Mouse (Mus musculus): ENCODE measurements around the gene Gm45711. TPM values are rescaled to one million over a fixed set of nuclear protein-coding genes. Genes with fewer than 3 reads are reported as not detected.

Gene Gm45711
- not detected in 2 replicates for polyA plus RNA-seq (2015; fragmentation: Nextera tagmentation; extraction: Ambion mirVana)

GRCm38 (mm10) chr8:104309441-104310155 lies at the start of gene Gm45711, which contains the start of gene Cmtm1:
Gene Gm45711, minus strand, starts transcription at chr8:104310081.
Gene Cmtm1, minus strand, starts transcription at chr8:104310145.

DNA sequence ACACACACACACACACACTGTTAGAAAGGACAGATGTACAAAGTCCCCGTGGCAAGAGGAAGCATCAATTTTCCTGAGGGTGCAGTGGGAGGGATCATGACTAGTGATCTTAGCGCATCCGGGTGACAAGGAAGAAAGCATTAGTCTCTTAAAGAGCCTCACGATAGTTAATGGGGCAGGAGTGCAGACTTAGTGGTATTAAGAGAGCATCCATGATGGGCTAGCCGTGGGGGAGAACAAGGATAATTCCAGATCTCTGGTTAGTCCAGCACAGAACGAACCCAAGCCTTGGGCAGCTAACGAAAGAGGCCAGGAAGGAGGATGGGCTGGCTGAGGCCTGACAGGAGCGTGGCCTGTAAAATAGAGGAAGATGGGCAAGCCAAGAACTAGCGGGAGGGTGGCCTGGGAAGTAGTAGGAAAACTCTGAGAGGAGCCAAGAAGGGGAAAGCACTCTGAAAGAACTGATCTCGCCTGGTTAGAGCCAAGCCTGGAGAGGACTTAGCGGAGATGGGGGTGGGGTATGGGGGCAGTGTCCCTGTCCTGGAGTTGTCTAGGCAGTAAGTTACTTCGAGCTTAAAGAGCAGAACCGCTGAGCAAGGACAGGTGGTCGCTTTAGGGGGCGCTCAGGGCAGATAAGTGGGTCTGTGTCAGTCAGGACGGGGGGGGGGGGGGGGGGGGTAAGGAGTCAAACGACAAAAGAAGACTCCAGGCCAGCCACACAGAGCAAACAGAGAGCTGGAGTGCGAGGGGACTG lies 29.5 kb upstream of the Gm45711 start, which contains the start of gene Cmtm3:
Cmtm3 (plus strand) TSS at position 182 of the 754 bp plus-strand sequence.

DNA sequence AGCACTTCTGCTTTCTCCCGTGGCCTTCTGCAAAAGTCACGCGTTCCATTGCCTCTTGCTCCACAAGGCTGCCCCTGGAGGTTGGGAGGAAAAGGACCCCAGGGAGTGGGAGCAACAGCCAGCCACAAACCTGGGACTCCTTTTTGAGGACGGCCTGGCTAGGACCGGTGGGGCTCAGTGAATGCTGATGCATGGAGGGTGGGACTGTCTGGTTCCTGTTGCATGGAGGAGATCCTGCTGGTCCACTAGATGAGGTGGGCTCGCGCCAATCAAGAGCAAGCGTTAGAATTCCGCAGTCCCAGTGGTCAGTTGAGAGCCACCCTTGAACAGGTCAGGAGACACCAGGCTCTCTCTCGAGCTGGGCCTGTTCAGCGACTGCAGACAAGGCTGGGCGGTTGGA lies 12.0 kb upstream of the Gm45711 start, which contains the start of gene Cmtm2b:
Cmtm2b (plus strand) TSS at position 301 of the 400 bp plus-strand sequence.

DNA sequence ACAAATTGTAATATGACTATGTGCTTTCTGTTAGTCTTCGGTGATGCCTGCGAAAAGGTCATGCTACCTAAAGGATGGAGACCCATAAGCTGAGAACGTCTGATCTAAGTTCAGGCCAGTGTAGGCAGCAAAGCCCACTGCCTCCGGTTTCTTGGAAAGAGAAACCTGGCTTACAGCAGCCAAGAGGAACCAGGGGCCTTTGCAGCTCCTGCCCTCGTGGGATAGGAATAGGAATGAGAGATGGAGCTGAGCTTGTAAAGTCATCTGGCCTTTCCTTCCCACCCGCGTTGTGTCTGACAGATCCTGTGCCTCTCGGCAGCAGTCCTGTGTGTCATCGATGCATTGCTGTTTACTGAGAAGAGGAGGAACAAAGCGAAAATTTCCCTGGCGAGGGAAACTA lies 11.4 kb upstream of the Gm45711 start, which contains the start of gene Gm11020:
Gm11020 (plus strand) TSS at position 301 of the 400 bp plus-strand sequence.

GRCm38 (mm10) chr8:104293081-104293480 lies 16.8 kb downstream of the Gm45711 start, which contains the start of gene Cmtm2a:
Gene Cmtm2a, minus strand, starts transcription at chr8:104293181.

GRCm38 (mm10) chr8:104250439-104251367 lies 59.2 kb downstream of the Gm45711 start, which contains the start of gene Cklf:
Gene Cklf, plus strand, starts transcription at chr8:104250861.

DNA sequence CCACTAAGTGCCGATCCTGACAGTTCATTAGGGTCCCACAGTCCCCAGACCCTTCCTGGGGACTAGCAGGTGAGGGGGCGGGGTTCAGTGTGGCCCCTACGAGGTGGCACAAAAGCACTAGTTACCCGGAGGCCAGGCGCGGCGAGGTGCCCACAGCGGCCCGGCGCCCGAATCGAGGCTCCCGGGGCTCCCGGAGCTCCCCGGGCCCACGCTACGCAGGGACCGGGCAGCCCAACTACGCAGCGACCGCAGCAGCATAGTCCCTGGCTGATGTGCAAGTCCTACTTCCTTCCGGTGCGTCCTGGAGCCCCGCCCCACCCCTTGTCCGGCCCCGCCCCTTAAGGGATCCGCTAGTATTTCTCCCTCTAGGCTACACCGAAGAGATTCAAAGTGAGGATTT lies 61.6 kb downstream of the Gm45711 start, which contains the start of gene Tk2:
Tk2 (minus strand) TSS at position 283 of the 400 bp plus-strand sequence.

Other genes starting within 250 kb of the Gm45711 start
- gene Cdh5, start 208.5 kb downstream of the Gm45711 start, polyA plus RNA-seq (2015; fragmentation: Nextera tagmentation; extraction: Ambion mirVana) = 36.3 and 43.6 TPM in 2 replicates
- 1.2 TPM in 2 replicates for gene Bean1, start 139.6 kb downstream of the Gm45711 start, polyA plus RNA-seq (2015; fragmentation: Nextera tagmentation; extraction: Ambion mirVana)
- 7.9 and 10.5 TPM in 2 replicates for gene Tk2, start 61.5 kb downstream of the Gm45711 start, polyA plus RNA-seq (2015; fragmentation: Nextera tagmentation; extraction: Ambion mirVana)
- 14.6 and 17.5 TPM in 2 replicates for gene Cklf, start 59.2 kb downstream of the Gm45711 start, polyA plus RNA-seq (2015; fragmentation: Nextera tagmentation; extraction: Ambion mirVana)
- gene Cmtm2a, start 16.9 kb downstream of the Gm45711 start, polyA plus RNA-seq (2015; fragmentation: Nextera tagmentation; extraction: Ambion mirVana) = not detected in 2 replicates
- gene Cmtm1, start 64 bp upstream of the Gm45711 start, polyA plus RNA-seq (2015; fragmentation: Nextera tagmentation; extraction: Ambion mirVana) = not detected in 2 replicates
- gene Gm11020, start 11.5 kb upstream of the Gm45711 start, polyA plus RNA-seq (2015; fragmentation: Nextera tagmentation; extraction: Ambion mirVana) = not detected in 2 replicates
- gene Cmtm2b, start 12.1 kb upstream of the Gm45711 start, polyA plus RNA-seq (2015; fragmentation: Nextera tagmentation; extraction: Ambion mirVana) = not detected in 2 replicates
- 78.2 and 93.7 TPM in 2 replicates for gene Cmtm3, start 29.3 kb upstream of the Gm45711 start, polyA plus RNA-seq (2015; fragmentation: Nextera tagmentation; extraction: Ambion mirVana)
- gene Cmtm4, start 85.7 kb upstream of the Gm45711 start, polyA plus RNA-seq (2015; fragmentation: Nextera tagmentation; extraction: Ambion mirVana) = 0.90 and 1.1 TPM in 2 replicates
- 42.8 and 43.2 TPM in 2 replicates for gene Dync1li2, start 133.0 kb upstream of the Gm45711 start, polyA plus RNA-seq (2015; fragmentation: Nextera tagmentation; extraction: Ambion mirVana)
- 0.38 and 0.42 TPM in 2 replicates for gene Terb1, start 199.8 kb upstream of the Gm45711 start, polyA plus RNA-seq (2015; fragmentation: Nextera tagmentation; extraction: Ambion mirVana)
- gene Nae1, start 224.6 kb upstream of the Gm45711 start, polyA plus RNA-seq (2015; fragmentation: Nextera tagmentation; extraction: Ambion mirVana) = 60.7 and 62.2 TPM in 2 replicates
- gene Car7, start 224.6 kb upstream of the Gm45711 start, polyA plus RNA-seq (2015; fragmentation: Nextera tagmentation; extraction: Ambion mirVana) = 1.1 and 1.4 TPM in 2 replicates

Data from skeletal muscle tissue, postnatal 0 days (tissue).